Mouse (Mus musculus) cerebellum, adult 11-12 months (tissue): ENCODE data around the gene Slc39a2.
"Not testable (repeated sequence)": the region's sequence is repeated elsewhere in the genome, so short reads cannot be mapped to it uniquely, and the experiment has no call there.

ENCODE experiments used
- DNase-seq: peaks from one replicate; pipeline ENCODE4 v3.0.0; 2022

Slc39a2 gene

DNA sequence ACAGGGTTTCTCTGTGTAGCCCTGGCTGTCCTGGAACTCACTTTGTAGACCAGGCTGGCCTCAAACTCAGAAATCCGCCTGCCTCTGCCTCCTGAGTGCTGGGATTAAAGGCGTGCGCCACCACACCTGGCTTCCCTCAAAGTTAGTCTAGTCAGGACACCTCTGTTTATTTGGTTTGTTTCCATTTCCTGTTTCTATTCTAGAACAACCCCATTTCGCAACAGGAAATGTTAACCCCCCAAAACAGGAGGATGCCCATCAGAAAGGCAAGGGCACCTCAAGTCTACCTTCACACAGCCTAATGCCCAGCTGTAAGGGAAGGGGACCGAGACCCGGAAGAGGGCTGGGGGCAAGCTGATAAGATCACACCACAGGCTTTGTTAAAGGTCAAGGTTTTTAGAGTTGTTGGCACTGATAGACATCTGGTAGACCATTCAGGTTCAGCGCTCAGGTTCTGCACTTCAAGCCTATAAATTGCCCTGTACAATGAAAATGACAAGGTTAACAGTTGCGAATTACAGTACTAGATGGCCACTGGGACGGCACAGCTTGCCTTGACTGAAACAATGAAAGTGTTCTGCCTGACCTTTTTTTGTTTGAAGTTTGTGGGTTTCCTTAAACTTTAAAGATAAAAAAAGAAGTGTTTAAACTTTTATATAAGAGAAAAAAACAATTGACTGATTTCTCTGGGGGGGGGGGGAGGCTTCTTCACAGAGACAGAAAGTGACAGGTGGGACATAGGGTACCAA, at the start of gene Slc39a2:
TSS of gene Slc39a2 (plus strand) at position 699 of the 749 bp plus-strand sequence.
- no peak for DNase-seq

GRCm38 (mm10) chr14:51843882-51844281, 48.8 kb upstream of the Slc39a2 start:
- no peak for DNase-seq

GRCm38 (mm10) chr14:51846566-51846965, 46.1 kb upstream of the Slc39a2 start:
- no peak for DNase-seq

- DNase-seq = not testable (repeated sequence)
Measured at GRCm38 (mm10) chr14:51851006-51851405, 41.7 kb upstream of the Slc39a2 start.

GRCm38 (mm10) chr14:51853399-51853798, 39.3 kb upstream of the Slc39a2 start, which contains the start of gene Ear6:
Gene Ear6, plus strand, starts transcription at chr14:51853699.
- no peak for DNase-seq

GRCm38 (mm10) chr14:51855280-51855679, 37.4 kb upstream of the Slc39a2 start:
- DNase-seq = not testable (repeated sequence)

DNA sequence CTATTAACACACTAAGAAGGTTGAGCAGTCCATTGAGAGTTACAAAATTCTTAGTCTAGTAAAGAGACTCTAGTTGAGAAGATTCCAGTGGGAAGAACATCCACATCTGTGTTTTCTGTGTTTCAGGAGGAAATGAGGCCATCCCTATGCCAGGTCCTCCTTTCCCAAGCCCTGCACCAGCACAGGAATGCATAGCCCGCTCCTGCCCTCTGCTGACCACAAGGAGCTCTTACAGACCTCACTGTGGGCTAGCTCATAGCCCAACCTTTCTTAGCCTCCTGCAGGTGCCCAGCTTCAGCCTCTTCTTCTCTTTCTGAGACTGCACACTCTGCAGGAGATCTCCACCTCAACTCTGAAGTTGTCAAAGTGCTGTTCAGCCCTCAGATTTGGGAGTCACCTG, 29.1 kb upstream of the Slc39a2 start:
- not testable (repeated sequence) for DNase-seq

DNA sequence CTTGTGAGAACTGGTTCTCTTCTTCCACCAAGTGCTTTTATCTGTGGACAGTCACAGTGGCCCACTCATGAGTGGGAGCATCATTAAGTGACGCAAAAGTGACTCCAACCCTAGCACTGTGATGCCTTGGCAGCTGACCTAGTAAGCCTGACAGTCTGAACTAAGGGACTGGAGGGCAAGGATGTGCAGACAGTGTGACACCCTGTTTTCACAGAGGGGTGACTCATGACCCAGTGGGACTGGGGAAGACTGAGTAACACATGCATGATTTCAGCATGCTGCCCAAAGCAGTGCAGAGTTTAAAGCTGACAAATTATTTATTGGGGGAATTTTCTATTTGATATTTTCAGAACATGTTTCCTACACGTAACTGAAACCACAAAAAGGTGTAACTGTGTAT, 21.9 kb upstream of the Slc39a2 start:
- DNase-seq = no peak

GRCm38 (mm10) chr14:51871741-51872140, 20.9 kb upstream of the Slc39a2 start:
- DNase-seq = no peak

- no peak for DNase-seq
Measured at GRCm38 (mm10) chr14:51877517-51877916, 15.2 kb upstream of the Slc39a2 start.

- peak; percentile 65 for DNase-seq
Measured at GRCm38 (mm10) chr14:51883527-51884030, 9.1 kb upstream of the Slc39a2 start.

DNA sequence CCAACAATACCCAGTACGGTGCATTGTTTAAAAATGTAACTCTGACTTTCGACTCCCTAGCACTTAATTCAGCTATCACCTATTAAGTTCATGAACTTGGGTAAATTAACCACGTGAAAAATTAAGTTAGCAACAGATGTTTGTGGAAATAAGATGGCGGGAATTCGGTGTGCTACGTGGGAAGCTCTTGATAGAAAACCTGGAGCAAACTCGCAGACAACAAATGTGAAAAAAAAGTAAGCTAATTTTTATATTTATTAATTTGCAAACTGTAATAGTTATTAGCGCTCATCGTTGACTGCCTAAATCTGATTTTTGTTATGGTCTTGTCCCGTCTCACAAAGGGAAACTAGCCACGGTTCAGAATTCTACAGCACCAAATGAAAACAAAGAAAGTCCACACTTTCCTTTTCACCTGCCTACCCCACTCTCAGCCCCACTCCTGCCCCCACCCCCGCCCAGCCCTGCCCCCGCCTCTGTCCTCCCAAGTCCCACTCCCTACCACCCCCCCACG, 8.6 kb upstream of the Slc39a2 start:
- DNase-seq = no peak

- peak; percentile 94 for DNase-seq
Measured at GRCm38 (mm10) chr14:51884598-51885331, 7.9 kb upstream of the Slc39a2 start, which contains the start of gene Mettl17. Gene Mettl17, plus strand, starts transcription at chr14:51884842.

DNA sequence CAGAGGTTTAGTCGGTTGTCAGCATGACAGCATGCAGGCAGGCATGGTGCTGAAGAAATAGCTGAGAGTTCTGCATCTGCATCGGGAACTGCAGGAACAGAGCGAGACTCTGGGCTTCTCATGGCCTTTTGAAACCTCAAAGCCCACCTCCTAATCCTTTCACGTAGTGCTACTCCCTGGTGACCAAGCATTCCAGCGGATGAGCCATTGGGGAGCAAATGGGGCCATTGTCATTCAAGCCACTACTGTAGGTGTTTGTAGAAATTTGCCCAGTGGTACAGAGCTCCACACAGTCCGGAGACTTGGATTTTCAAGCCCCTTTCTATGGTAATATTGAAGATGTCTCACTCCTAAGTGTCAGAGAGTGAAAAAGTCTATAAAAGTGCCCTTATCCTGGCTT, 6.6 kb upstream of the Slc39a2 start:
- no peak for DNase-seq

- no peak for DNase-seq
Measured at GRCm38 (mm10) chr14:51889833-51890232, 2.9 kb upstream of the Slc39a2 start.

DNA sequence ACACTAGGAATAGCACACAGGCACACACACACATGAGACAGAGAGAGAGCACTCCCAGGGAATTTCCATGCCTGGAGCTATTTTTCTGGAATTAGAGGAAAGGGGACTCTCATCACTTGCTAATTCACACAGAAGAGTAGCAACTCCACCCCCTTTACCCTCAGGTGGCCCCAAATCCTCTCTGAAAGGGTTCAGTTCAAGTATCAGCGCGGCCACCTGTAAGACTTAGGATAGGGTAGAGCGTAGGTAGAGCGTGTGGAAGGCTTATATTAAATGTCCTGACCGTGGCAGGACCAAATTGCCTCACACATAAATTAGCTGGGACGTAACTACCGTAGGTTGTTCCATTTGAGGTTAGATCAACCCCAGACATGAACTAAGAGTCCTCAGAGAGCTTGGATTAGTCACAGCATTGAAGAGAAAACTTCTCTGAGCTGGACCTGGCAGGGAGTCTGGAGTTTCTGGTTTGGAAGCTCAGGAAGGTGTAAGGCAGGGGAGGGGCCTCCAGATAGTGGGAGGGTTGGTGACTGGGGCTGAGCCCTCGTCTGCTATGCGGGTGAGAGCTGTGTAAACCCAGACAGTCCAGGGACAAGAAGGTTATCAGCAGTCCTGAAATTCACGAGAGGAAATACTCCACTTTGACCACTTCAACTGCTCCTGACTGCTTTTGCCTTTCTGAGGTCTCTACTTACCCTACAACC, 555 bp downstream of the Slc39a2 start:
- no peak for DNase-seq

DNA sequence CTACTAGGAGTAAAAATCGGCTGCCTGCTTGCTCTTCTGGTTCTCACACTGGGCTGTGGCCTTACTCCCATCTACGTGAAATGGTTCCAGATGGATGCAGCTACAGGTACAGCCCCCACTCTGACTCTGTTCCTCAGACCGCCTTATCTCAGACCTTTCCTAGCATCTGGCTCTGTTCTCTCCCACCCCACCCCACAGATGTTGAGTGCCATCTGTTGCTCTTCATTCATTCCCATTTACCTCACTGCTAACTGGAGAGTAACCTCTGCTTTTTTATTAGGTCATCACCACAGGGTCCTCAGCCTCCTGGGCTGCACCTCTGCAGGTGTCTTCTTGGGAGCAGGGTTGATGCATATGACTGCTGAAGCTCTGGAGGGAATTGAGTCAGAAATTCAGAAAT, 1.1 kb downstream of the Slc39a2 start:
- DNase-seq = no peak

GRCm38 (mm10) chr14:51895071-51895470, 2.4 kb downstream of the Slc39a2 start:
- no peak for DNase-seq

GRCm38 (mm10) chr14:51896019-51896418, 3.3 kb downstream of the Slc39a2 start:
- DNase-seq = no peak

DNA sequence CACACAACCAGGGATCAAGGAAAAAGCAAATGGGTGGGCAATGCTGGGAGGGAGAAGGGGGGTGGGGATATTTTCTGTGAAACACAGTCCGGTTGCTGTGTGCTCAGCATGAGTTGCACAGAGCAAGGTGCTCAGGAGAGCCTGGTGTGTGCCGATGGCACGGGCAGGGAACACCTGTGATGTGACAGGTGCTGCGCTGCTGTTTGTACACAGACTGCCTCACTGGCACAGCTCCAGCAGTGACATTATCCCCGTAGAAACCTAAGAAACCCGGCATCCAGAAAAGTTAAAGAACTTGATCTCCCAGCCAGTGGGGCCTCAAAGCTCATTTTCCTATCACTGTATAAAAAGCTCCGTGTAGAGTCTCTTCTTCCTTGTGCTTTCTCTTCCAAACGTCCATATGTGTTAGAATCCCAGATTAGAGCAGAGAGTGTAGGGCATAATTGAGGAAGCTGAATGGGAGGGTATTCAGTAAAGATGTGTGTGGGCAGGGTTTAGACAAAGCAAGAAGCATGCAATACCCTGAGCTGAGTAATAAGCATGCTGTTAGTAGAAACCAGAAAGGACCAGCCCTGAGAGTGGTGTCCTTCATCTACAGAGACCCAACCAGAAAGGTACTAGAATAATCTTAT, 4.0 kb downstream of the Slc39a2 start:
- no peak for DNase-seq

DNA sequence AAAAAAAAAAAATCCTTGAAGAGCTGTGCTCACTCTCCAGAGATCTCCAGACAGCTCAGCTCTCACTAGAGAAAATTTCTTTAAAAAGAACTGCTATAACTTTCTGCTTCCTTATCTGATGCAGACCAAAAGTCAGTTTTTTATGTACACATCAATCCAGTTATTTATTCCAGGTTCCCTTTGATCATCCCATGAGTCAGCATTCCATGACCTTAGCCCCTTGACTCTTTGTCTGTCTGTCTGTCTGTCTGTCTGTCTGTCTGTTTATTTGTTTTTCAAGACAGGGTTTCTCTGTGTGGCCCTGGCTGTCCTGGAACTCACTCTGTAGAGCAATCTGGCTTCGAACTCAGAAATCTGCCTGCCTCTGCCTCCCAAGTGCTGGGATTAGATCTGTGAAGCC, 6.7 kb downstream of the Slc39a2 start:
- no peak for DNase-seq
